Mouse (Mus musculus): ENCODE results near the gene Folr1.

DNA sequence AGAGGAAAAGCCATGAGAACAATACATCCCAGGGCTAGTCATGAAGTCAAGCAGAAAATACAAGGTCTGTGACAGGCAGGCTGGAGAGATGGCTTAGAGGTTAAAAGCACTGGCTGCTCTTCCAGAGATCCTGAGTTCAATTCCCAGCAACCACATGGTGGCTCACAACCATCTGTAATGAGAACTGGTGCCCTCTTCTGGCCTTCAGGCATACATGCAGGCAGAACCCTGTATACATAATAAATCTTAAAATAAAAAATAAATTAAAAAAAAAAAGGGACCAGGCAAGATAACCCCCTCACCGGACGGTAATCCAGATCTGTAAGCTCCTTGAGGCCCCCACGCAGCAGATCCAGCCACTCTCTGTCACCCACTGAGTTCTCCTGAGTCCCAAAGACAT lies 40.2 kb downstream of the Folr1 start:
- TF ChIP-seq POLR2A (IDR thresholded peaks at IDR 0.05; ENCODE audit: borderline replicate concordance, low read depth, low read length) (no peak), CTCF (IDR thresholded peaks at IDR 0.05; ENCODE audit: low read depth, low read length) (peak; percentile 16; the same call in 1 of the 2 replicates)
